Mouse (Mus musculus) bone marrow, adult 2 months (tissue): ENCODE measurements at regions not wholly inside any gene's neighbourhood (a gene's known extent, or its start where the extent isn't known, plus 50 kb on each side); places are given as distances from the start of the nearest gene placed in this dataset.

ENCODE experiments used
- CTCF ChIP-seq: fragments of 200-500 bp; IDR thresholded peaks from 2 replicates; pipeline ENCODE4 v1.5.1; 2011; ENCODE audit warnings: low read length, control low read depth; ENCODE audit not compliant: control insufficient read depth, insufficient read depth
- POLR2A ChIP-seq: fragments of 200-500 bp; IDR thresholded peaks from 2 replicates; pipeline ENCODE4 v1.6.1; 2011; ENCODE audit warnings: low read depth, mild to moderate bottlenecking, control low read depth, low read length, borderline replicate concordance; ENCODE audit not compliant: control insufficient read depth

- TF ChIP-seq CTCF (no peak), POLR2A (no peak)
Observed at GRCm38 (mm10) chr2:75461019-75461418, 198.0 kb upstream of the Hnrnpa3 start.
